In the genomic region with DNA sequence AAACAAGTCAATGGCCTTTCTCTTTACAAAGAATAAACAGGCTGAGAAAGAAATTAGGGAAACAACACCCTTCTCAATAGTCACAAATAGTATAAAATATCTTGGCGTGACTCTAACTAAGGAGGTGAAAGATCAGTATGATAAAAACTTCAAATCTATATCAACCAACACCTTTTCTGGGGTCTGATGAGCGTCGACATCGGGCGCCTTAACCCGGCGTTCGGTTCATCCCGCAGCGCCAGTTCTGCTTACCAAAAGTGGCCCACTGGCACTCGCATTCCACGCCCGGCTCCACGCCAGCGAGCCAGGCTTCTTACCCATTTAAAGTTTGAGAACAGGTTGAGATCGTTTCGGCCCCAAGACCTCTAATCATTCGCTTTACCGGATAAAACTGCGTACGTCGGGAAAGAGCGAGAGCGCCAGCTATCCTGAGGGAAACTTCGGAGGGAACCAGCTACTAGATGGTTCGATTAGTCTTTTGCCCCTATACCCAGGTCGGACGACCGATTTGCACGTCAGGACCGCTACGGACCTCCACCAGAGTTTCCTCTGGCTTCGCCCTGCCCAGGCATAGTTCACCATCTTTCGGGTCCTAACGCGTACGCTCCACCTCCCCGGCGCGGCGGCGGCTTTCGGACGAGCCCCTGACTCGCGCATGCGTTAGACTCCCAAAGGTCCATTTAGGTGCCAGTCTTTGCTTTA, we compare ENCODE assay signal across 8 mouse cellular contexts.
A peak's percentile ranks its signal among the peaks of the same experiment; 100 is the strongest.
DNase-seq lines count a peak whose midpoint lies in the region; ATAC-seq and TF ChIP-seq lines count a peak whose summit lies in the region.
"Not testable (repeated sequence)": the region's sequence is repeated elsewhere in the genome, so short reads cannot be mapped to it uniquely, and the experiment has no call there.

No protein-coding gene starts in this region.

- WGBS in intestine, postnatal 0 days: 75% methylated on average over 47 of the region's 47 CpGs
- WGBS in midbrain, embryonic 10.5 days: 76% methylated on average over 47 of the region's 47 CpGs

- H3K4me3 ChIP-seq in intestine, postnatal 0 days (ENCODE audit: low read depth, low read length); midbrain, embryonic 10.5 days: not testable (repeated sequence)

- H3K4me2 ChIP-seq in intestine, postnatal 0 days (replicated peaks; ENCODE audit: low read depth): not testable (repeated sequence)

- peak; percentile 100 for ATAC-seq in intestine, postnatal 0 days

- not testable (repeated sequence) for H3K9me3 ChIP-seq in intestine, postnatal 0 days (ENCODE audit: control insufficient read depth); midbrain, embryonic 10.5 days (replicated peaks)

- intact Hi-C loops in left cerebral cortex, postnatal 25 days (cut with DNase I): not testable (repeated sequence)

- H3K27me3 ChIP-seq in intestine, postnatal 0 days (replicated peaks; ENCODE audit: control insufficient read depth, insufficient read depth, low read length); midbrain, embryonic 10.5 days (ENCODE audit: low read depth, poor library complexity, severe bottlenecking): not testable (repeated sequence)

- not testable (repeated sequence) for H3K9ac ChIP-seq in intestine, postnatal 0 days (ENCODE audit: low read depth, low read length)

- DNase-seq in adrenal gland, adult (ENCODE audit: inconsistent age in 2 of 2, low spot score in 1 of 2): peak; percentile 98 to 100
- peak; percentile 100 for DNase-seq in embryo, embryonic 9.5 days (ENCODE audit: extremely low spot score)
- DNase-seq in heart, adult 11 months: peak; percentile 99
- DNase-seq in left cerebral cortex, postnatal 25 days (ENCODE audit: low spot score in 2 of 2): peak; percentile 99 to 100
- peak; percentile 100 for DNase-seq in midbrain, embryonic 10.5 days (ENCODE audit: low spot score)
- DNase-seq in right cerebral cortex, postnatal 25 days: peak; percentile 100
- DNase-seq in urinary bladder, postnatal 4 days (ENCODE audit: low spot score in 2 of 2): peak; percentile 98 to 100

- not testable (repeated sequence) for TF ChIP-seq CTCF in intestine, postnatal 0 days (IDR thresholded peaks at IDR 0.05; ENCODE audit: low read depth)

- not testable (repeated sequence) for H3K4me1 ChIP-seq in intestine, postnatal 0 days (replicated peaks; ENCODE audit: control insufficient read depth, insufficient read depth, low read length)
- peaks cover 13% of the 10 kb centered on the region; the same call in 1 of the 2 replicates for H3K4me1 ChIP-seq in midbrain, embryonic 10.5 days

- H3K27ac ChIP-seq in intestine, postnatal 0 days (ENCODE audit: low read depth, low read length); midbrain, embryonic 10.5 days (replicated peaks): not testable (repeated sequence)

- not testable (repeated sequence) for H3K36me3 ChIP-seq in intestine, postnatal 0 days (ENCODE audit: control insufficient read depth, insufficient read depth)
- H3K36me3 ChIP-seq in midbrain, embryonic 10.5 days: peaks cover 11% of the 10 kb centered on the region
